Mouse (Mus musculus) thymus, adult 2 months (tissue): ENCODE measurements around the gene Nlrp2.

Experiments used
- CTCF ChIP-seq: fragments of 200-500 bp; IDR thresholded peaks from 2 replicates; pipeline ENCODE4 v1.5.1; 2012; ENCODE audit warnings: mild to moderate bottlenecking, control low read depth, low read length, moderate library complexity, borderline replicate concordance; ENCODE audit not compliant: control insufficient read depth, poor library complexity, insufficient read depth; ENCODE audit errors: extremely low read depth
- POLR2A ChIP-seq: fragments of 200-500 bp; IDR thresholded peaks from 2 replicates; pipeline ENCODE4 v1.6.1; 2012; ENCODE audit warnings: mild to moderate bottlenecking, low read length, control low read depth, moderate library complexity; ENCODE audit not compliant: control insufficient read depth, poor library complexity, insufficient read depth; ENCODE audit errors: extremely low read depth

DNA sequence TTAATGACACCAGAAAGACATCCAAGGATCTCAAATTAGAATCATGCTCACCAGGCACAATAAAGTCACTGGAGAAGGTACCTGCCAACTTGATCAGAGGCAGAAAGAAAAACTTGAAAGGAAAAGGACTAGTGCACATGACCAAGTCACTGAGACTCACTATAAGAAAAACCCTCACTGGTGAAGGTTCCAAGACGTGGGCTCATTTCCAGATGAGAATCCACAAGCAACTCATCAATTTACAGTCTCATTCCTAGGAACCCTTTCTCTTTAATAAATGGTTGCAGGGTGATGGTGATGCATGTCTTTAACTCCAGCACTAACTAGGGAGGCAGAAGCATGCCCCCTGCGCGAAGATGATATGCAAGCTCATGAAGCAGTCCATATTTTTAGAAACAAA is 87.8 kb downstream of the Nlrp2 start:
- TF ChIP-seq CTCF (no peak), POLR2A (no peak)
